Mouse (Mus musculus): ENCODE results near the gene Mxi1.

Gene Mxi1

GRCm38 (mm10) chr19:53303382-53303781, 6.9 kb upstream of the Mxi1 start:
- DNase-seq: no peak

GRCm38 (mm10) chr19:53305621-53306020, 4.7 kb upstream of the Mxi1 start:
- DNase-seq: no peak

GRCm38 (mm10) chr19:53306706-53307105, 3.6 kb upstream of the Mxi1 start:
- no peak for DNase-seq

GRCm38 (mm10) chr19:53307219-53307618, 3.1 kb upstream of the Mxi1 start:
- no peak for DNase-seq

DNA sequence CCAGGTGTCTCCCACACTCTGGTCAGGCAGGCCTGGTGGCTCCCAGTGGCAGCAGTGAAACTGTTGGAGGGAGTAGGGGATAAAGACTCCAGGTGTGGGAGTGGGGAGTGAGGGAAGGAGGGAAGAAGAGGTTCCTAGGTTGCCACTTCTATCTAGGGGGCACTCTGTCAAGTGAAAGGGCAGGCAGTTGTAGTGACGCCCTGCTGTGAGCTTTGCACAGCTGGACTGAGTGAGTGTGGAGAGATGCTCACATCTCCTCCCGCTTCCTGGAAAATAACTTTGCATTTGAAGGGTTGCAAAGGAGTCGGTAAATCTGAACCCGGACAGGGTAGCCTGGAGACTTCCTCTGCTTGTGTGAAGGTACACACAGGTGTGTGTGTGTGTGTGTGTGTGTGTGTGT, 687 bp upstream of the Mxi1 start:
- DNase-seq: no peak

DNA sequence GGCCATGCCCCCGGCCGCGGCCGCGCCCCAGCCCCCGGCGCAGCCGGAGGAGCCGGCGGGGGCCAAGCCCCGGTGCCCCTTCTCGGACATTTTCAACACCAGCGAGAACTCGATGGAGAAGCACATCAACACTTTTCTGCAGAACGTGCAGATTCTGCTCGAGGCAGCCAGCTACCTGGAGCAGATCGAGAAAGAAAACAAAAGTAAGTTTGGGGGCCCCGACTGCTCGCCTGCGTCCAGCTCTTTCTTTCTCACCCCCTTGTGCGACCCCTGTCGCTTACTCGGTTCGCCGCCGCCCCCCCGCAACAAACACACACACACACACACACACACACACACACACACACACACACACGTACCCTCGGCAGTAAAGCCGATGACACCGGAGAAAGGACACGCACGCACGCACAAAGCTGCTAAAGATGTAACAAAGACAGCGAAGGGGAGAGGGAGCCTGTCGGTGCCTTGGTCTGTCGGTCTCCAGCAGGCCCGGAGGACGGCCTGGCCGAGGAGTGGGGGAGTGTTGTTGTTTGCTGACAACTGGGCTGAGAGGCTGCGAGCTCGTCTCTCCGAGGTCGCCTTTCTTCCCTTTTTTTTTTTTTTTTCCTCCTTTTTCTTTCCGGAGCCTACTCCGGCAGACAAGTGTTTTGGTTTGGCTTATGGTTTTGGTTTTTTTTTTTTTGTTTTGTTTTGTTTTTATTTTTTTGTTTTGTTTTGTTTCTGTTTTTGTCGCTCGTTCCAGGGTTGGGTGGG, 629 bp downstream of the Mxi1 start:
- peak; percentile 62 for DNase-seq

GRCm38 (mm10) chr19:53311524-53312335, 1.4 kb downstream of the Mxi1 start:
- DNase-seq: peak; percentile 36

GRCm38 (mm10) chr19:53312336-53312871, 2.1 kb downstream of the Mxi1 start:
- peak; percentile 70 for DNase-seq

DNA sequence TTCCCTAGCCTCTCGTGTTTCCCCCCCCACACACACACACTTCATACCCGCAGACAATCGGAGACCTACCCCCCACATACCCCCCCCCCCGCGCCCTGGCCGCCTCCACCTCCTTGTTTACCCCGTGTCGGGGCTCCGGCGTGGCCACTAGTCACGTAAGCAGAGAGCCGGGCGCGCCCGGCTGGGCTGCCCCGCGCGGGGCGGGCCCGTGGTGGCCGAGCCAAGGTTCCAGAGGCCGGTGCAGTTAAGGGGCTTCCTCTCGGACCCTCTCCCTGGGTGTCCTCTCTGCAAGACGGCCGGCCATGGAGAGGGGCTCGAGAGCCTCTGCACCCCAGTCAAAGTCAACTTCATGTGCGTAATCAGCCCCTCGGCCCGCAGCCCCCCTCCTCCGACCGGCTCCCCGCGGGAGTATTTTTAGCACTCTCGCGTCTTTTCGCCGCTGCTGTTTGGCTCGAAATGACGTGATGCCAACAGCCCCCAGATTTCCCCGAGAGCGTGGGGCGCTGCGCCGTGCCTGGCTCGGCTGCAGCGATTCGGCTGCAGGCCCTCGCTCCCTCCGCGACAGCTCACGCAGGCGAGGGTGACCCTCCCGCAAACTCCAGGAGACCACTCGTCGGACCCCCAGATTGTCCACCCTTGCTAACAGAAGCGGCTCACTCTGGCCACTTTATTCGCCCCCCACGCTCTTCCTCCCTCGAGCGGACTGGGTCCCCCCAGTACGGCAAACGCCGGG, 2.8 kb downstream of the Mxi1 start:
- peak; percentile 76 for DNase-seq

DNA sequence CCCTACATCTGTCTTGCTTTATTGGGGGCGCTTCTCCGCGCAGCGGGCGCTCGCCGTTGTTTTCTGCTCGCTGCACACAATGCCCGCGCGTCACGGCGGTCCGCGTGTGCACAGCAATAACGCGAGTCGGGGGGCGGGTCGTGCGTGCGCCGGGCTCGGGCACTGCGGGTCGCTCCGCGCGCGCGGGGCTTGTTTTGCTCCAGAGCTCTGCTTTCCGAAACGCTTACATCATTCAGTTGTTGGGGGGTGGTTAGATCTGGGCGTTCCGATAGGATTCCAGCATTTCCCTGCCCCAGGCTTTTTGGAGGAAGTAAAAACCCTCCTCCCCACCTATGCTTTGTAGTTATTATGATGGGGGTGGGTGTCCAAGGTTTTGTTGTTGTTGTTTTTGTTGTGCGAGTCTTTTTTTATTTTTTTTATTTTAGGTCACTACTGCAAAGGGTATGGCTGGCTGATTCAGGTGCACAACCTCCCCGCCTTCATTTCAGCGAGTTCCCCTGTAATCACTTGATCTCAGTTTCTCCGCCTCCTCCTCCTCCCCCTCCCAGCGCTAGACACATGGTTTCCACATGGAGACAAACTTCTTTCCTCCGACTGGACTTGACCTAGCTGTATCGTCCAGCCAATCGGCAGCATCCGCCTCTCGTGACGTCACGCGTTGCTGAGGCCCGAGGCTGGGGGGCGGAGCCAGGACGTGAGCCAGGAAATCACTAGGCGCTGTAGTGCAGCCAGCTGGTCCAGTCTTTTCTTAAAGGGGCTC, 3.5 kb downstream of the Mxi1 start:
- DNase-seq: peak; percentile 100

DNA sequence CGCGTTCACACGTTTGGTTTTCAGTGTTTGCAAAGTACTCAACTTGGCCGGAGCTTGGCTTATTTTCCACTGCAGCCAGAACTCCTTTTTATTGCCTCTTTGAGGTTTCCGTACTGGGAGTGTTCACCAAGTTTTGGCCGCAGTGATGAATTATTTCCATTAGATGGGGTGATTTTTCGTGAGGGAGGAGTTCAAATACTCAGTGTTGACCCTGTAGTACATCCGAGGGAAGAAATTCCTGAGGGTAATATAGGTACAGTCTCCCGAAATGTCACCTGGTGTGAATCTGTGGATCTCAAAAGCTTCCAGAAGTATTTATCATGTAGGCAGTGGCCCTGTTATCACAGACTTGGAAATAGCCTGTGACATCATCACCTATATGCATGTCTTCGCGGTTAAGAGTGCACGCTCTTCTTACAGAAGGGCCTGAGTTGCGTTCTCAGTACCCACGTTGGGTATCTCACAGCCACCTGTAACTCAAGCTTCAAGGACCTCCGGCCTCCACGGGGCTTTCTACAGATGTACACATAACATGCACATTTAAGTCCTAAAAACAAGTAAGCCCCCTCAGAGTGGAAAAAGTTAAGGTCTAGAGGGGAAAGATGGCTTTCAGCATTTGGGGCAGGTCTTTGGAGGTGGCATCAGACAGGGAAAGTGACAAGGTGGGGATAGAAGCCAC, 4.4 kb downstream of the Mxi1 start:
- DNase-seq: no peak

DNA sequence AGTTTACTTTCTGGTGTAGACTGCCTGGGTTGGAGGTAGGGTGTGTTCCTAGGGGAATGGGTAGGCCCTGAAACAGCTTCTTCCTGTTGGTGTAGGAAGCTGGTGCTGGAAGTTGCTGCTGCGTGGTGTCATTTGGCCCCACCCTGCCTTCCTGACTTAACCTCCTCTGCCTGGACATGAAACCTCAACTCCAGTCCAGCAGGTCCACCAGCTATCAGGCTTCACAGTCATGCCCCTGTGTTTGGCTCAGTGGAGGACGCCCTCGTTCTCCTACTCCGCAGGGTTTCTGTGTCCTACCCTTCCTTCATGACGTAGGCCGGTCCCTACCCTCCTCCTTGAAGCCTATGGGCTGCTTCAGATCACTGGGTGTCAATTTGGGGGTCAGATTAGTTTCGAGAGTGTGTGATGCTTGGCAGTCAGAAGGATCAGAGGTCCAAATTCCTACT, 4.9 kb downstream of the Mxi1 start:
- DNase-seq: no peak

DNA sequence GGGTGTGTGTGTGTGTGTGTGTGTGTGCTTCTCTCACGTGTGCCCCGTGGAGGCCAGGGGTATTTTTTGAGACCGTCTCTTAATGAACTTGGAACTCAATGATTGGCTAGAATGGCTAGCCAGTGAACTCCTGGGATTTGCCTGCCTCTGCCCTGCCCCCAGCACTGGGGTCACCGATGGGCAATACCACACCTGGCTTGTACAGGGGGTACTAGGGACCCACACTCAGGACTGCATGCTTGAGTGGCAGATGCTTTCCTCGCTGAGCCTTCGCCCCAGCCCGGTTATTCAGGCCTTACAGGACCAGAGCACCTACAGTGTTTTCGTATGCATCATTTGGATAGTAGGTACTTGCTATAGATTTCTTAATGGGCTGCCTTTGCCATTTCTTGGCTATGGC, 5.8 kb downstream of the Mxi1 start:
- DNase-seq: no peak

DNA sequence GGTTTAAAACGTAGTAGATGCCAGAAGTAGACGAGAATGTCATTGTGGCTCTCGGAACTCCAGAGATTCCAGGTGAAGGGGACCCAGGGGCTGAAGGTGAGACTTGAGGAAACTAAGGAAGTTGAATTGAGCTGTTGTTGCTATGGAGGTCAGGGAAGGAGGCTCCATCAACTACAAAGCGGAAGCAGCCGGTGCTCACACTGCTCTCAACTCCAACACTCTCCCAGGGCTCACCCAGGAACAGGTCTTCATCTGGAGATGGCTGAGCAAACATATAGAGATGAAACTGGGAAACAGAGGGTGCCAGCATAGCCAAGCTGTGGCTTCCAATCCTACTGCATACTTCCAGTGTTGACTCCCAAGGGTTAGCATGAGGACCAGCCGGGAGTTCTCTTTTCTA, 6.6 kb downstream of the Mxi1 start:
- DNase-seq: no peak

- no peak for DNase-seq
Measured at GRCm38 (mm10) chr19:53318143-53319132, 8.1 kb downstream of the Mxi1 start.

DNA sequence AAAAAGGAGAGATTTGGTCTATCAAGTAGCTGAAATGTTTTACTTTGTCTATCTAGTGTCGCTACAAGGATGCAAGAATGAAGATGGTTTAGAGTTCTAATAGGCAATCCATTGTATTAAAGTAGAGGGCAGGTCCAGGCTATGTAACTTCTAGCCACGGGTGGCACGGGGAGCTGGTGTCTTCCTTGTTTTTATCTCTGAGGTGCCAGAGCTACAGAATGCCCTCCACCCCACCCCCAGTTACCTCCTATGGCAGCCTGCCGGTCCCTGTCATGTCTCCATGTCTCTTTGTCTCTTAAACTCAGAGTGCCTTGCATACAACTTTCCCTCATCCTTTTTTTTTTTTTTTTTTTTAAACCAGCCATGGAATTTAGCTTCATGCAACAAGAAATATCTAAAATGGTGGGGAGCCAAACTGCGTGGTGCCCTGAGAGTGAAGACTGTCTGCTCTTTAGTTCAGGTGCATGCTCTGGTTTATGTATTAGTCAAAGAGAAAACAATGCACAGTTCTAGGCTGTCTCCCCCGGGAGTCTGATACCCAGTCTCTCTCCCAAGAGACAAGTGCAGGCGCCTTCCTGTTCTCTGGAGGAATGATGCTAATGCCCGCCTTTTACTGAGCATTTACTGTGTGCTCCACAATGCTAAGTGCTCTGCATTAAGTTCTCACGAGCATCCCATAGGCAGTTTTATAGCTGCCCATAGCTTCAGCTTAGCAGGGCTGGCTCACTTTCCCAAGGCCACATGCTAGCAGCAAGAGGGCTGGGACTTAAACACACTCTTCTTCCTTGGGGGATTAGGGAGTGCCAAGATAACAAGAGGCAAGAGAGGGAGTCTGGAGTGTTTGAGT, 10.2 kb downstream of the Mxi1 start:
- no peak for DNase-seq

DNA sequence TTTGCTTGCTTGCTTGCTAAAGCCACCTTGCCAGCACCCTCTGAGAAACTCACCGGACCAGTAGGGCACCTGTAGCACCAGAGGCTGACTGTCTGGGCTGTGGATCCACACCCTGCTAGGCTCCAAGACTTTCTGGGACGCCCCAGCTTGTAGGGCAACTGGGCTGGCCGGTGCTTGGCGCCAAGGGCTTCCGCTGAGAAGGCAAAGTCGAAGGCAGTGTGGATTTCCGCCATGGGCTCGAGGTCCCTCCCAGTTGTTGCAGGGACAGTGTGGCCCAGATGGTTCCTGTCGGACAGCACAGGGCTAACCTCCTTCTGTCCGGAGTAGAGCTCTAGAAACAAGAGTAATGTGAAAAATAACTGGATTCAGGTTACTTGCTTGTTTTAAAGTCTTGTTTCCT, 11.0 kb downstream of the Mxi1 start:
- DNase-seq: peak; percentile 60

DNA sequence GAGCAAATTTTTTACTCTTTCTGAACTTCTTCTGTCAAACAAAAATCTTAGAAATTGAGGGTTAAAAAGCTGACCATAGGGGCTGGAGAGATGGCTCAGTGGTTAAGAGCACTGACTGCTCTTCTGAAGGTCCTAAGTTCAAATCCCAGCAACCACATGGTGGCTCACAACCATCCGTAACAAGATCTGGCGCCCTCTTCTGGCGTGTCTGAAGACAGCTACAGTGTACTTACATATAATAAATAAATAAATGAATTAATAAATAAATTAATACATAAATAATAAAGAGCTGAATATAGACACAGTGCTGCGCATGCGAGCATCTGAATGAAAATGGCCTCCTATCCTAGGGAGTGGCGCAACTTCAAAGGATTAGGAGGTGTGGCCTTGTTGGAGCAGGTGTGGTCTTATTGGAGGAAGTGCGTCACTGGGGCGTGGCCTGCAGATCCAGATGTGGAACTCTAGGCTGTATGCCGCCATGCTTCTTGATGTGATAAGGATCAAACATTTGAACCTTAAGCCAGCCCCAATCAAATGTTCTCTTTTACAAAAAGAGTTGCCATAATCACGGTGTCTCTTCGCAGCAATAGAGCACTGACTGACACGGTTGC, 12.2 kb downstream of the Mxi1 start:
- DNase-seq: no peak

DNA sequence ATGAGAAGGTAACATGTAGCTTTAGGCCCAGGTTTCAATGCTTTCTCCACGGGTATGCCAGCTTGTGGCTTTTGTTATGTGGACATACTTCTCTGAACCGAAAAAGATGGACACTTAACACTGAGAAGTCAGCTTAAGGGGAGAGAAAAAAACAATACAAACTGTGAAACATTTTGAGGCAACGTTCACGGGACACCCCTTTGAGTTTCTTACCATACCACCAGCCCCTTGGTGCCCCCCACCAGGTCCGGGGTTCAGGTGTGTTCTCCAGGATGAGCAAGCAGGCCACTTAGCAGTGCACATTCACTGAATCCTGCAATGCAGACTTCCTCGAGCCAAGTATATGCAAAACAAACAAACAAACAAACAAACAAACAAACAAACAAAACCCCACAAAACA, 14.5 kb downstream of the Mxi1 start:
- no peak for DNase-seq
